In genomic region chr17:78250149-78250938, GRCm38 (mm10) we compare ENCODE assay signal across 13 mouse cellular contexts. TPM values are rescaled to one million over a fixed set of nuclear protein-coding genes. Genes with fewer than 3 reads are reported as not detected.
DNase-seq lines count a peak whose midpoint lies in the region; ATAC-seq lines count a peak whose summit lies in the region.
"Had no signal": no experiment of that assay in that cellular context is flagged by ENCODE, and none has a peak within 500 bp of the region (broad histone marks: within the 10 kb centered on the region; RNA-seq: fewer than 3 reads in every experiment).

No protein-coding gene starts in this region.

- H3K4me1 ChIP-seq in kidney, embryonic 14.5 days (ENCODE audit: control insufficient read depth, insufficient read depth, low read length), result peaks cover 26% of the 10 kb centered on the region; the same call in 1 of the 2 replicates

- H3K4me2 ChIP-seq in kidney, embryonic 14.5 days (replicated peaks; ENCODE audit: low read depth, low read length), result no peak overlapping the region

- WGBS in kidney, embryonic 14.5 days, result 68% methylated on average over 14 of the region's 14 CpGs

- H3K9ac ChIP-seq in kidney, embryonic 14.5 days (ENCODE audit: low read depth, low read length), result no peak overlapping the region
- H3K9ac ChIP-seq: forebrain, postnatal 0 days; liver, embryonic 14.5 days had no signal

- H3K27ac ChIP-seq in kidney, embryonic 14.5 days (ENCODE audit: low read depth, low read length), result no peak overlapping the region
- H3K27ac ChIP-seq: liver, embryonic 14.5 days had no signal

- DNase-seq in kidney, adult 11 months, result peak; percentile 47
- peak; percentile 56 to 73 for DNase-seq in heart, adult 9 months (ENCODE audit: low spot score in 2 of 2)
- peak; percentile 60 for DNase-seq in kidney, postnatal 10 days
- peak; percentile 27 for DNase-seq in skeletal muscle tissue, adult 2 months (ENCODE audit: low read depth, low spot score)
- DNase-seq in thymus, postnatal 36 days, result no peak
- no peak for DNase-seq in thymus, postnatal 10 days (ENCODE audit: low spot score in 2 of 2)
- no peak for DNase-seq in Muller cell, postnatal 12 days (ENCODE audit: inconsistent ontology term)
- DNase-seq: forebrain, postnatal 0 days; thymus, adult 2 months had no signal

- H3K9me3 ChIP-seq in kidney, embryonic 14.5 days (ENCODE audit: control insufficient read depth, low read length), result no peaks in the 10 kb centered on the region

- no peak for ATAC-seq in kidney, embryonic 14.5 days (ENCODE audit: low FRiP score, low TSS enrichment)
- ATAC-seq: activated CD4-positive, CD25-positive, alpha-beta regulatory T cell, adult 4 months; forebrain, postnatal 0 days had no signal

- no peaks in the 10 kb centered on the region for H3K27me3 ChIP-seq in kidney, embryonic 14.5 days (ENCODE audit: control insufficient read depth, insufficient read depth, low read length)
- H3K27me3 ChIP-seq: CH12.LX had no signal

- no peaks in the 10 kb centered on the region for H3K36me3 ChIP-seq in kidney, embryonic 14.5 days (ENCODE audit: control insufficient read depth, insufficient read depth, low read length)

- H3K4me3 ChIP-seq in kidney, embryonic 14.5 days (ENCODE audit: low read length), result no peak overlapping the region

RNA-seq across cellular contexts. Expression of gene Crim1, which starts 50.3 kb away (rescaled TPM):
- 6.1 and 9.4 TPM in 2 replicates for polyA plus RNA-seq in kidney, embryonic 14.5 days (2014; fragmentation: Nextera tagmentation; extraction: Ambion mirVana)

Comparison
In these comparisons a context has a peak if more than half of its experiments do, and no peak if none do; other contexts are left out.
1. DNase-seq: peak in kidney, adult 11 months (single experiment), heart, adult 9 months (2 of 2), kidney, postnatal 10 days (single experiment) and skeletal muscle tissue, adult 2 months (single experiment); none in thymus, postnatal 36 days (0 of 2), thymus, postnatal 10 days (0 of 2) and Muller cell, postnatal 12 days (single experiment).